Mouse (Mus musculus) CH12.LX (cell line): Measurements from ENCODE around the gene Apeh.

ENCODE experiments used
- CTCF ChIP-seq, 2 experiments: IDR thresholded peaks in 1 of 2; conservative IDR thresholded peaks in 1 of 2; 2 replicates each; pipeline ENCODE4 v1.5.1; 2011 to 2012; ENCODE audit warnings: low read depth in 2 of 2, low read length in 2 of 2, improper control_type of control experiment in 1 of 2, inconsistent platforms in 1 of 2, mild to moderate bottlenecking in 1 of 2, moderate library complexity in 1 of 2
- ELF1 ChIP-seq: IDR thresholded peaks from 2 replicates; pipeline ENCODE4 v1.6.1; 2014; ENCODE audit warnings: low read depth, mild to moderate bottlenecking, inconsistent platforms, low read length, improper control_type of control experiment
- EP300 ChIP-seq: IDR thresholded peaks from 2 replicates; pipeline ENCODE4 v1.6.1; 2011; ENCODE audit warnings: low read length, improper control_type of control experiment
- HCFC1 ChIP-seq: IDR thresholded peaks from 2 replicates; pipeline ENCODE4 v1.6.1; 2012; ENCODE audit warnings: low read depth, mild to moderate bottlenecking, inconsistent platforms, low read length, improper control_type of control experiment
- MEF2A ChIP-seq: IDR thresholded peaks from 2 replicates; pipeline ENCODE4 v1.6.1; 2014; ENCODE audit warnings: low read depth, mild to moderate bottlenecking, inconsistent platforms, low read length, improper control_type of control experiment, borderline replicate concordance
- NELFE ChIP-seq: IDR thresholded peaks from 2 replicates; pipeline ENCODE4 v1.6.1; 2011; ENCODE audit warnings: low read depth, low read length, improper control_type of control experiment
- POLR2A ChIP-seq: IDR thresholded peaks from 2 replicates; pipeline ENCODE4 v1.6.1; 2011; ENCODE audit warnings: low read depth, mild to moderate bottlenecking, improper control_type of control experiment, low read length

- no peak for TF ChIP-seq NELFE
- TF ChIP-seq MEF2A = 0 out of 2 replicates have a peak, but pooled peaks have one; percentile 24
- TF ChIP-seq HCFC1 = no peak
- TF ChIP-seq EP300 = no peak
- TF ChIP-seq POLR2A = no peak
- no peak for TF ChIP-seq ELF1
- no peak for TF ChIP-seq CTCF (conservative IDR thresholded peaks at IDR 0.05 in 1 of 2, IDR thresholded peaks at IDR 0.05 in 1 of 2; ENCODE audit: low read depth in 2 of 2, low read length in 2 of 2)
Measured at GRCm38 (mm10) chr9:108128248-108128647, 33.8 kb upstream of the Apeh start.
